Mouse (Mus musculus): ENCODE data around the gene Rtn2. TPM values are rescaled to one million over a fixed set of nuclear protein-coding genes. Genes with fewer than 3 reads are reported as not detected.
A peak's percentile ranks its signal among the peaks of the same experiment; 100 is the strongest.

Rtn2 gene
- total RNA-seq, 2 experiments from 2014 or later = 98.6 to 121 TPM

- intact Hi-C loops (cut with DNase I) = no loop called here
- DNase-seq (ENCODE audit: low spot score in 2 of 2) = peak in 1 of 2 experiments; percentile 70
Measured at GRCm38 (mm10) chr7:19337122-19337521, 54.7 kb downstream of the Rtn2 start.

- intact Hi-C loops (cut with DNase I) = no loop called here
- no peak for DNase-seq (ENCODE audit: low spot score in 2 of 2)
Measured at GRCm38 (mm10) chr7:19338060-19338459, 55.6 kb downstream of the Rtn2 start.

- no peak for DNase-seq (ENCODE audit: low spot score in 2 of 2)
Measured at GRCm38 (mm10) chr7:19338596-19338995, 56.2 kb downstream of the Rtn2 start.

GRCm38 (mm10) chr7:19341250-19341649, 58.8 kb downstream of the Rtn2 start:
- DNase-seq (ENCODE audit: low spot score in 2 of 2) = no peak
- intact Hi-C loops (cut with DNase I) = loop anchor here (5.0 kb wide), 2 partner anchors 104 to 164 kb away; partner anchors contain the start of gene Eml2

More at GRCm38 (mm10) chr7:19338596-19338995, 56.2 kb downstream of the Rtn2 start:
- intact Hi-C loops (cut with DNase I) = no loop called here

- intact Hi-C loops (cut with DNase I) = loop anchor here (1.0 to 5.0 kb wide), 3 partner anchors 41 to 165 kb away; partner anchors contain the start of gene Eml2
- peak; percentile 75 for DNase-seq (ENCODE audit: low spot score in 2 of 2)
Measured at GRCm38 (mm10) chr7:19341761-19342409, 59.5 kb downstream of the Rtn2 start.

DNA sequence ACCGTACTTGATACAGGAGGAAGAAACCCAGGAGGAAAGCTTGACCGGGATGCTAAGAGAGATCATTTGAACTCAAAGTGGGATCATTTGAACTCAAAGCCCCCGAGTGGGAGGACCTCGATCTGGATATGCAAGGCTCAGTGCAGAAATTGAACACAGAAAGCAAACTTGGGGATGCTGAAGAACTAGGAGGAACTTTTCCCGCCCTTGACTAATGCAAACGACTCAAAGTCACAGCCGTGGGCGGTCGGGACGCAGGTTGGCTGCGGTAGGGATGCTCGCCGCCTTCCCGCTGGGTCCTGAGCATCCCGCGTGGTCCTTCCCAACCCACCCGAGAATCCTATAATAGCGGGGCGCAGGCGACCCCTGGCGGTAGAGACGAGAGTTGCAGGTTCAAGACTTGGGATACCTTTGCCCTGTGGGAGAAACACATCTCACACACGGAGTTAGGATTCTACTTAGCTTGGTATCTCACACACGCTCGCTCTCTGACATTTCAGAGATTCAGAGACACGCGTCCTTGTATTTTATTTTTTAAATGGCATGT, 60.1 kb downstream of the Rtn2 start:
- DNase-seq (ENCODE audit: low spot score in 2 of 2) = peak; percentile 89 to 91
- intact Hi-C loops (cut with DNase I) = loop anchor here (1.0 to 5.0 kb wide), 3 partner anchors 41 to 165 kb away; partner anchors contain the start of gene Eml2

- intact Hi-C loops (cut with DNase I) = loop anchor here (5.0 kb wide), 2 partner anchors 106 to 166 kb away; partner anchors contain the start of gene Eml2
- DNase-seq (ENCODE audit: low spot score in 2 of 2) = peak; percentile 57 to 69
Measured at GRCm38 (mm10) chr7:19343210-19343808, 60.9 kb downstream of the Rtn2 start.

- DNase-seq (ENCODE audit: low spot score in 2 of 2) = no peak
- intact Hi-C loops (cut with DNase I) = loop anchor here (5.0 kb wide), 2 partner anchors 107 to 167 kb away; partner anchors contain the start of gene Eml2
Measured at GRCm38 (mm10) chr7:19344237-19344847, 61.9 kb downstream of the Rtn2 start, which contains the start of gene Ercc1. Ercc1 (plus strand) TSS chr7:19344778.

DNA sequence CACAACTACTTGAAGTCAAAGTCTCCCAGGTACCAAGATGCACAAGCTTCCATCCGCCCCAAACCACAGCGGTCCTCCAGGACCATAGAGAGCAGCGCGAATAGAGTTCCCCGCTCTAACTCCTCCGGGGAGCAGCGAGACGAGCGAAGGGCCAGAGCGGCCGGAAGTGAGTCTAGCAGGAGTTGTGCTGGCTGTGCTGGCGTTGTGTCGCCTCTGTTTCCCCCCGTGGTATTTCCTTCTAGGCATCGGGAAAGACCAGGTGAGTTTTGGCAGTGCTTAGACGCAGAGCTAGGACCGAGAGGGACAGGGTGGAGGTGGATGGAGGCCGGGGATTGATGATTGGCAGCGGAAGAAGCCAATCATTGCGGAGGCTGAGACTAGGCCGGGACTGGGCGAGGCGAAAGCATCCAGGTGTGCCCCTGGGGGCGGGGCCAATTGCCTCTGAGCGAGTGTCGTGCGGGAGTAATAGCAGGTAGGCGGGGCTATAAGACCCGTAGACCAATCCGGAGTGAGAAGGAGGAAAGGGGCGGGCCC, 62.6 kb downstream of the Rtn2 start:
- DNase-seq (ENCODE audit: low spot score in 2 of 2) = peak; percentile 94 to 95
- intact Hi-C loops (cut with DNase I) = loop anchor here (5.0 kb wide), 2 partner anchors 108 to 168 kb away; partner anchors contain the start of gene Eml2

Other genes with a start within 250 kb of the Rtn2 start
- gene Rsph6a, start 227.9 kb upstream of the Rtn2 start, total RNA-seq (2021) = under 1 TPM in 1 of 2 experiments, not detected in 1; 0.25 TPM
- 100 to 1,000 TPM; 146 to 148 TPM for gene Dmwd, start 206.4 kb upstream of the Rtn2 start, total RNA-seq (2021)
- 10 to 100 TPM; 21.4 to 40.2 TPM for gene Dmpk, start 198.8 kb upstream of the Rtn2 start, total RNA-seq (2021)
- gene Six5, start 188.0 kb upstream of the Rtn2 start, total RNA-seq (2021) = 1 to 10 TPM; 1.6 to 2.6 TPM
- gene Gm4969, start 164.3 kb upstream of the Rtn2 start, total RNA-seq (2021) = under 1 TPM; 0.37 to 0.41 TPM
- 10 to 100 TPM; 14.0 to 14.3 TPM for gene Fbxo46, start 162.8 kb upstream of the Rtn2 start, total RNA-seq (2021)
- 10 to 100 TPM; 14.6 to 17.3 TPM for gene Qpctl, start 133.3 kb upstream of the Rtn2 start, total RNA-seq (2021)
- 10 to 100 TPM; 70.3 to 76.0 TPM for gene Snrpd2, start 132.9 kb upstream of the Rtn2 start, total RNA-seq (2021)
- 1 to 10 TPM in 1 of 2 experiments, under 1 TPM in 1; 0.89 to 2.6 TPM for gene Gipr, start 116.5 kb upstream of the Rtn2 start, total RNA-seq (2021)
- 100 to 1,000 TPM; 124 to 156 TPM for gene Eml2, start 106.2 kb upstream of the Rtn2 start, total RNA-seq (2021)
- gene Gpr4, start 70.1 kb upstream of the Rtn2 start, total RNA-seq (2021) = 1 to 10 TPM; 2.1 to 4.6 TPM
- gene Opa3, start 54.3 kb upstream of the Rtn2 start, total RNA-seq (2021) = 10 to 100 TPM; 41.0 to 45.7 TPM
- gene Vasp, start 10.8 kb upstream of the Rtn2 start, total RNA-seq (2021) = 10 to 100 TPM; 11.2 to 13.5 TPM
- gene Ppm1n, start 2.6 kb upstream of the Rtn2 start, total RNA-seq (2021) = not detected
- 10 to 100 TPM; 20.6 to 22.5 TPM for gene Fosb, start 27.4 kb downstream of the Rtn2 start, total RNA-seq (2021)
- gene Ercc1, start 62.2 kb downstream of the Rtn2 start, total RNA-seq (2021) = 10 to 100 TPM; 35.6 to 41.8 TPM
- gene Cd3eap, start 76.9 kb downstream of the Rtn2 start, total RNA-seq (2021) = 10 to 100 TPM; 17.3 to 17.6 TPM
- 1 to 10 TPM; 5.1 to 7.9 TPM for gene Ppp1r13l, start 77.1 kb downstream of the Rtn2 start, total RNA-seq (2021)
- gene Ercc2, start 99.4 kb downstream of the Rtn2 start, total RNA-seq (2021) = 10 to 100 TPM; 26.1 to 40.0 TPM
- gene Klc3, start 121.5 kb downstream of the Rtn2 start, total RNA-seq (2021) = 1 to 10 TPM; 2.6 to 3.3 TPM
- gene Ckm, start 122.2 kb downstream of the Rtn2 start, total RNA-seq (2021) = under 1 TPM; 0.35 to 0.41 TPM
- gene Mark4, start 176.2 kb downstream of the Rtn2 start, total RNA-seq (2021) = 10 to 100 TPM; 76.8 to 77.7 TPM
- gene Exoc3l2, start 180.7 kb downstream of the Rtn2 start, total RNA-seq (2021) = under 1 TPM; 0.23 to 0.52 TPM
- 1 to 10 TPM; 6.8 to 7.2 TPM for gene Bloc1s3, start 225.7 kb downstream of the Rtn2 start, total RNA-seq (2021)
- 10 to 100 TPM; 18.2 to 19.5 TPM for gene Trappc6a, start 225.8 kb downstream of the Rtn2 start, total RNA-seq (2021)
- gene Nkpd1, start 235.2 kb downstream of the Rtn2 start, total RNA-seq (2021) = under 1 TPM; 0.68 to 0.94 TPM